Mouse (Mus musculus) midbrain, embryonic 14.5 days (tissue): ENCODE data around the gene Gse1. TPM values are rescaled to one million over a fixed set of nuclear protein-coding genes. Genes with fewer than 3 reads are reported as not detected.

ENCODE experiments used
- ATAC-seq: fragments of 200-750 bp; cut with Nextera tagmentation; 2 replicates; pipeline ENCODE4 v1.8.0; 2017; ENCODE audit warnings: moderate number of reproducible peaks, moderate library complexity; ENCODE audit not compliant: low FRiP score, low TSS enrichment
- DNase-seq: peaks from one replicate; pipeline ENCODE4 v3.0.0-alpha.2; 2015
- H3K27ac ChIP-seq: fragments of 300-500 bp; sonication (generic); replicated peaks from 2 replicates; pipeline ENCODE4 v1.5.1; 2014; ENCODE audit warnings: mild to moderate bottlenecking, low read depth, low read length, moderate library complexity
- H3K27me3 ChIP-seq: fragments of 300-500 bp; sonication (generic); 2 replicates; pipeline ENCODE4 v1.6.1; 2014; ENCODE audit warnings: low read length, control low read depth, mixed read lengths; ENCODE audit not compliant: control insufficient read depth, insufficient read depth
- H3K36me3 ChIP-seq: fragments of 300-500 bp; sonication (generic); 2 replicates; pipeline ENCODE4 v1.6.1; 2014; ENCODE audit warnings: low read length, control low read depth; ENCODE audit not compliant: control insufficient read depth, insufficient read depth
- H3K4me1 ChIP-seq: fragments of 300-500 bp; sonication (generic); 2 replicates; pipeline ENCODE4 v1.6.1; 2014; ENCODE audit warnings: mild to moderate bottlenecking, antibody characterized with exemption, low read length, control low read depth; ENCODE audit not compliant: control insufficient read depth, insufficient read depth
- H3K4me2 ChIP-seq: fragments of 300-500 bp; sonication (generic); 2 replicates; pipeline ENCODE4 v1.6.1; 2014; ENCODE audit warnings: mild to moderate bottlenecking, low read length, moderate library complexity
- H3K4me3 ChIP-seq: fragments of 300-500 bp; sonication (generic); replicated peaks from 2 replicates; pipeline ENCODE4 v1.5.1; 2014; ENCODE audit warnings: low read depth, low read length
- H3K9ac ChIP-seq: fragments of 300-500 bp; sonication (generic); replicated peaks from 2 replicates; pipeline ENCODE4 v1.6.1; 2014; ENCODE audit warnings: mild to moderate bottlenecking, low read length, moderate library complexity
- H3K9me3 ChIP-seq: fragments of 300-500 bp; sonication (generic); 2 replicates; pipeline ENCODE4 v1.6.1; 2016; ENCODE audit warnings: low read length, control low read depth, mixed read lengths; ENCODE audit not compliant: control insufficient read depth
- WGBS: fragments of 180-500 bp; shearing (Covaris S2); extraction: QIAGEN DNeasy Blood & Tissue Kit; methylation state at CpG from one replicate; pipeline ENCODE4 v1.1.7; 2014; 5-methylcytosine and 5-hydroxymethylcytosine counted together
- polyA plus RNA-seq: library from polyadenylated mRNA; unstranded; fragments of >200 nt; fragmentation: Nextera tagmentation; extraction: Ambion mirVana; gene quantifications from 2 replicates; pipeline ENCODE4 v1.2.1, GENCODE M21; 2014

Gse1 gene
- polyA plus RNA-seq, 1 experiment from 2014 or later = 28.6 TPM

- WGBS = 62% methylated on average over 10 of the region's 10 CpGs
- H3K4me3 ChIP-seq = no peak overlapping the region
- 0 out of 2 replicates have a peak overlapping the region, but pooled peaks have one; percentile 65 for H3K27ac ChIP-seq
Observed at GRCm38 (mm10) chr8:120466266-120466665, 238.0 kb downstream of the Gse1 start.

DNA sequence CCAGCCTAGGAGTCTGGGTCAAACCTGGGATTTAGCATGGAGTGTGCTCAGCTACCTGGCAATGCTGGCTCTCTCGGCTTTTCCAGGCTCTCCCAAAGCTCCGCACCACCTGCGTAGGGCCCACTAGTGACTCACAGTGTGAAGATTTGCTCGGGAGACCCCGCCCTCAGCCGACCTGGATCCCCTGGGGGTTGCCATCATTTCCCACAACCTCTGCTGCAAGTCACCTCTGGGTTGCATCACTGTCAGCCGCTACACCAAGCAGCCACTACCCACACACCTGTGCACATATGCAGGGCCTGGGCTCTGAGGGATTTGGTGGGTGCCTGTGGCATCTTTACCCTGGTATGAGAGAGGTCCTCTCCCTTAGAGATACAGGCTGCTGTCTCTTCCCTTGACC, 239.3 kb downstream of the Gse1 start:
- 91% methylated on average over 7 of the region's 7 CpGs for WGBS
- no peak overlapping the region for H3K4me3 ChIP-seq
- H3K9ac ChIP-seq = no peak overlapping the region
- no peak overlapping the region for H3K27ac ChIP-seq
- H3K4me1 ChIP-seq = peaks cover 36% of the 10 kb centered on the region
- no peaks in the 10 kb centered on the region for H3K9me3 ChIP-seq
- H3K4me2 ChIP-seq = no peak overlapping the region
- DNase-seq (no peak), ATAC-seq (no peak)
- H3K36me3 ChIP-seq = no peaks in the 10 kb centered on the region
- no peaks in the 10 kb centered on the region for H3K27me3 ChIP-seq

More at GRCm38 (mm10) chr8:120466266-120466665, 238.0 kb downstream of the Gse1 start:
- H3K9ac ChIP-seq = no peak overlapping the region
- H3K4me1 ChIP-seq = peaks cover 36% of the 10 kb centered on the region
- H3K36me3 ChIP-seq = no peaks in the 10 kb centered on the region
- no peak for DNase-seq
- H3K4me2 ChIP-seq = no peak overlapping the region
- no peaks in the 10 kb centered on the region for H3K27me3 ChIP-seq
- ATAC-seq = no peak
- H3K9me3 ChIP-seq = no peaks in the 10 kb centered on the region

DNA sequence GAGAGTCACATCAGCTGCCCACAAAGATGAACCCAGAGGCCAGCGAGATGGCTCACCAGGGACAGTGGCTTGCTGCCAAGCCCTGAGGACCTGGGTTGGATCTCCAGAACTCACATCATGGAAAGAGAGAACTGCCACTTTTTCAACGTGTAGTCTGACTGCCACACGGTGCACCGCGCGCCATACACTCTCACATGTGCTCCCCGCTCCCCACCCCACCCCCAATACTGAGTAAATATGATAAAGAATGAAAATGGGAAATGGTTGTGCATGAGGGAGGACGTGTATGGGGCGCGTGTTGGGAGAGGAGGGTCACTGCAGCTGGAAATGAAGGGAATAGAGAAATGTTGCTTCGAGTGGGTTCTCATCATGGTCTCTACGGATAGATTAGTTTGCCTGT, 241.9 kb downstream of the Gse1 start:
- H3K36me3 ChIP-seq = no peaks in the 10 kb centered on the region
- H3K9ac ChIP-seq = no peak overlapping the region
- no peaks in the 10 kb centered on the region for H3K9me3 ChIP-seq
- H3K4me1 ChIP-seq = peaks cover 57% of the 10 kb centered on the region
- no peak overlapping the region for H3K27ac ChIP-seq
- no peak overlapping the region for H3K4me2 ChIP-seq
- no peaks in the 10 kb centered on the region for H3K27me3 ChIP-seq
- ATAC-seq = no peak
- no peak for DNase-seq
- no peak overlapping the region for H3K4me3 ChIP-seq
- 89% methylated on average over 12 of the region's 12 CpGs for WGBS

DNA sequence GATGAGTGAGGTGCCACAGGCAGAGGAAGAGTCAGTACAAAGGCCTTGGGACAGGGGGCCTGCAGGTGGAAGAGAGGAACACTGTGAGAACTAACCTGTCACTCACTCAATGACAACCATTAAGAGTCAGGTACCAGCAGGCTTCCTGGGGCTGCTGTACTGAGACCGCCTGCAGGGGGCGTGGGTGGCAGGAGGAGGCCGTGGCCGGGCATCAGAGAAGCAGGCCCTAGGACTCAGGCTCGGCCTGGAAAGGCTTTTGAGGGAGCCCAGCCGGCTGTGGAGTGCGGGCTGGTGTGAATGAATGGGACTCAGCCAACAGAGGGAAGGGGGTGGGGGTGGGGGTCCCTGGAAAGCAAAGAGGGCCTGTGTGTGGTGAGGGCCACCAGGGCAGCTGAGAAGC, 242.9 kb downstream of the Gse1 start:
- ATAC-seq (no peak), DNase-seq (peak; percentile 63)
- H3K27ac ChIP-seq = peak overlapping the region; percentile 76
- H3K9me3 ChIP-seq = no peaks in the 10 kb centered on the region
- no peaks in the 10 kb centered on the region for H3K36me3 ChIP-seq
- H3K4me2 ChIP-seq = no peak overlapping the region
- H3K4me3 ChIP-seq = no peak overlapping the region
- 4% methylated on average over 7 of the region's 7 CpGs for WGBS
- H3K27me3 ChIP-seq = no peaks in the 10 kb centered on the region
- H3K9ac ChIP-seq = no peak overlapping the region
- peaks cover 57% of the 10 kb centered on the region for H3K4me1 ChIP-seq

- ATAC-seq (no peak; the same call in 1 of the 2 replicates), DNase-seq (no peak)
- no peaks in the 10 kb centered on the region for H3K36me3 ChIP-seq
- H3K4me1 ChIP-seq = peaks cover 58% of the 10 kb centered on the region
- H3K27ac ChIP-seq = peak overlapping the region; percentile 76
- WGBS = 56% methylated on average over 2 of the region's 2 CpGs
- H3K4me2 ChIP-seq = peak overlapping the region; percentile 0; the same call in 1 of the 2 replicates
- H3K27me3 ChIP-seq = no peaks in the 10 kb centered on the region
- H3K9me3 ChIP-seq = no peaks in the 10 kb centered on the region
- H3K4me3 ChIP-seq = no peak overlapping the region
- H3K9ac ChIP-seq = no peak overlapping the region
Observed at GRCm38 (mm10) chr8:120471752-120472151, 243.5 kb downstream of the Gse1 start.

DNA sequence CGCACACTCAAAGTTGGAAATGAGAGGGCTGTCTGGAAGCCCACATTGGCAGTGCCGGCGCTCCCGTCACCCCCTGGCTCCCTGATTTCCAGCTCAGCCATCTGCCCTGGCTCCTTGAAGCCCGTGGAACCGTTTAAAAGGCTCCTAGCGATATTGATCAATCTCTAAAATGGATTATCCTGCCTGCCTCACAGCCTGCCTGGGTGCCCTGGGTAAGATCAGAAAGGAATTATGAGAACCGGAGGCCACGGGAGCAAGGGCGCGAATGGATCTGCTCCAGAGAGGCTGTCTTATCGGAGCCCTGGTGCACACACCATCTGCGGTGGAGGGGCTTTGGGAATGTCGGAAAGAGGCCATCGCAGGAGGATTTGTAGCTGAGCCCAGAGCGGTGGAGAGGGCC, 244.0 kb downstream of the Gse1 start:
- Histone ChIP-seq H3K9me3 (no peaks in the 10 kb centered on the region), H3K27me3 (no peaks in the 10 kb centered on the region), H3K4me3 (no peak overlapping the region), H3K27ac (peak overlapping the region; percentile 76), H3K4me2 (peak overlapping the region; percentile 0; the same call in 1 of the 2 replicates), H3K36me3 (no peaks in the 10 kb centered on the region), H3K9ac (no peak overlapping the region), H3K4me1 (peaks cover 59% of the 10 kb centered on the region)
- ATAC-seq (no peak), DNase-seq (peak; percentile 69)
- 18% methylated on average over 16 of the region's 16 CpGs for WGBS

- no peak overlapping the region for H3K4me2 ChIP-seq
- H3K4me1 ChIP-seq = peaks cover 62% of the 10 kb centered on the region
- no peak overlapping the region for H3K9ac ChIP-seq
- DNase-seq (no peak), ATAC-seq (no peak)
- no peaks in the 10 kb centered on the region for H3K9me3 ChIP-seq
- H3K4me3 ChIP-seq = no peak overlapping the region
- no peaks in the 10 kb centered on the region for H3K27me3 ChIP-seq
- WGBS = 75% methylated on average over 13 of the region's 13 CpGs
- no peaks in the 10 kb centered on the region for H3K36me3 ChIP-seq
- H3K27ac ChIP-seq = 0 out of 2 replicates have a peak overlapping the region, but pooled peaks have one; percentile 14
Observed at GRCm38 (mm10) chr8:120473729-120474364, 245.6 kb downstream of the Gse1 start.

GRCm38 (mm10) chr8:120474496-120475235, 246.4 kb downstream of the Gse1 start:
- peak overlapping the region; percentile 14; the same call in 1 of the 2 replicates for H3K27ac ChIP-seq

More at GRCm38 (mm10) chr8:120474496-120475235, 246.4 kb downstream of the Gse1 start:
- Histone ChIP-seq H3K4me3 (no peak overlapping the region), H3K4me1 (peaks cover 62% of the 10 kb centered on the region), H3K9me3 (no peaks in the 10 kb centered on the region), H3K9ac (no peak overlapping the region), H3K4me2 (no peak overlapping the region), H3K36me3 (no peaks in the 10 kb centered on the region), H3K27me3 (no peaks in the 10 kb centered on the region)
- 87% methylated on average over 11 of the region's 11 CpGs for WGBS
- DNase-seq (no peak), ATAC-seq (no peak)
